Mouse (Mus musculus) stomach, embryonic 15.5 days (tissue): Measurements from ENCODE around the gene Gm42742. TPM values are rescaled to one million over a fixed set of nuclear protein-coding genes. Genes with fewer than 3 reads are reported as not detected.

Source experiments
- microRNA-seq: library from miRNA; unstranded; fragments of <30 nt; microRNA quantifications from one replicate; pipeline ENCODE4, GENCODE M21; 2016
- polyA plus RNA-seq: library from polyadenylated mRNA; unstranded; fragments of >200 nt; fragmentation: Nextera tagmentation; extraction: Ambion mirVana; gene quantifications from 2 replicates; pipeline ENCODE4 v1.2.1, GENCODE M21; 2015

The Gm42742 gene
- polyA plus RNA-seq, 1 experiment from 2014 or later, result 25.0 TPM

Small RNA genes within 50 kb of the gene (microRNA-seq; reads per million reads assigned to microRNA genes)
- gene Gm44343, result not detected

Other genes starting within 250 kb of the Gm42742 start
- gene Ypel3, start 244.1 kb downstream of the Gm42742 start, polyA plus RNA-seq, result 81.9 and 93.0 TPM in 2 replicates
- gene Tbx6, start 239.6 kb downstream of the Gm42742 start, polyA plus RNA-seq, result 0.46 and 0.66 TPM in 2 replicates
- 237 and 240 TPM in 2 replicates for gene Ppp4c, start 228.6 kb downstream of the Gm42742 start, polyA plus RNA-seq
- 0.73 and 0.74 TPM in 2 replicates for gene Fam57b, start 223.4 kb downstream of the Gm42742 start, polyA plus RNA-seq
- gene 4930451I11Rik, start 189.5 kb downstream of the Gm42742 start, polyA plus RNA-seq, result not detected in 2 replicates
- gene Doc2a, start 173.7 kb downstream of the Gm42742 start, polyA plus RNA-seq, result 0.62 and 0.74 TPM in 2 replicates
- 28.5 and 28.8 TPM in 2 replicates for gene Hirip3, start 159.1 kb downstream of the Gm42742 start, polyA plus RNA-seq
- 60.1 and 68.3 TPM in 2 replicates for gene Ino80e, start 158.7 kb downstream of the Gm42742 start, polyA plus RNA-seq
- gene Taok2, start 136.4 kb downstream of the Gm42742 start, polyA plus RNA-seq, result 38.3 and 40.1 TPM in 2 replicates
- gene Tmem219, start 98.2 kb downstream of the Gm42742 start, polyA plus RNA-seq, result 32.0 and 33.4 TPM in 2 replicates
- 15.0 and 15.1 TPM in 2 replicates for gene Kctd13, start 92.2 kb downstream of the Gm42742 start, polyA plus RNA-seq
- 0.37 and 0.44 TPM in 2 replicates for gene Asphd1, start 71.5 kb downstream of the Gm42742 start, polyA plus RNA-seq
- gene Sez6l2, start 70.5 kb downstream of the Gm42742 start, polyA plus RNA-seq, result 1.5 and 2.3 TPM in 2 replicates
- gene Cdipt, start 45.2 kb downstream of the Gm42742 start, polyA plus RNA-seq, result 113 and 119 TPM in 2 replicates
- gene Cdiptos, start 45.0 kb downstream of the Gm42742 start, polyA plus RNA-seq, result 2.1 and 2.4 TPM in 2 replicates
- gene Mvp, start 6.5 kb downstream of the Gm42742 start, polyA plus RNA-seq, result 27.2 and 29.1 TPM in 2 replicates
- gene Pagr1b, start 4.6 kb downstream of the Gm42742 start, polyA plus RNA-seq, result 1.0 TPM in 1 of 2 replicates, not detected in the other
- 33.1 and 62.5 TPM in 2 replicates for gene Pagr1a, start 3.7 kb downstream of the Gm42742 start, polyA plus RNA-seq
- 5.9 and 8.1 TPM in 2 replicates for gene Prrt2, start 114 bp upstream of the Gm42742 start, polyA plus RNA-seq
- gene Maz, start 5.9 kb upstream of the Gm42742 start, polyA plus RNA-seq, result 67.7 and 69.7 TPM in 2 replicates
- gene Kif22, start 21.4 kb upstream of the Gm42742 start, polyA plus RNA-seq, result 93.5 and 101 TPM in 2 replicates
- gene Zg16, start 66.2 kb upstream of the Gm42742 start, polyA plus RNA-seq, result 14.5 and 34.1 TPM in 2 replicates
- gene AI467606, start 70.3 kb upstream of the Gm42742 start, polyA plus RNA-seq, result 4.7 and 5.0 TPM in 2 replicates
- gene Qprt, start 101.1 kb upstream of the Gm42742 start, polyA plus RNA-seq, result 6.1 and 7.4 TPM in 2 replicates
- gene Spn, start 116.7 kb upstream of the Gm42742 start, polyA plus RNA-seq, result 0.64 and 1.0 TPM in 2 replicates
- 44.1 and 46.6 TPM in 2 replicates for gene Cd2bp2, start 175.0 kb upstream of the Gm42742 start, polyA plus RNA-seq
- 24.3 and 24.4 TPM in 2 replicates for gene Tbc1d10b, start 187.4 kb upstream of the Gm42742 start, polyA plus RNA-seq
- 18.6 and 31.0 TPM in 2 replicates for gene Mylpf, start 187.8 kb upstream of the Gm42742 start, polyA plus RNA-seq
- 33.9 and 34.8 TPM in 2 replicates for gene Zfp553, start 212.0 kb upstream of the Gm42742 start, polyA plus RNA-seq
- gene Sept1, start 212.0 kb upstream of the Gm42742 start, polyA plus RNA-seq, result 17.7 and 19.2 TPM in 2 replicates
- 57.9 and 63.1 TPM in 2 replicates for gene Zfp771, start 223.2 kb upstream of the Gm42742 start, polyA plus RNA-seq
- 164 and 181 TPM in 2 replicates for gene Dctpp1, start 239.6 kb upstream of the Gm42742 start, polyA plus RNA-seq